Mouse (Mus musculus): ENCODE results near the gene Slc36a3. TPM values are rescaled to one million over a fixed set of nuclear protein-coding genes. Genes with fewer than 3 reads are reported as not detected.
"Not testable (repeated sequence)": the region's sequence is repeated elsewhere in the genome, so short reads cannot be mapped to it uniquely, and the experiment has no call there.

Slc36a3 gene
- total RNA-seq, 2 experiments from 2014 or later: not detected

GRCm38 (mm10) chr11:55106636-55107035, 44.9 kb downstream of the Slc36a3 start:
- DNase-seq: no peak

- DNase-seq: no peak
These were observed 46.1 kb downstream of the Slc36a3 start for GRCm38 (mm10) chr11:55105389-55105788.

GRCm38 (mm10) chr11:55103229-55103628, 48.3 kb downstream of the Slc36a3 start:
- DNase-seq: no peak

- no peak for DNase-seq
These were observed 49.5 kb downstream of the Slc36a3 start for GRCm38 (mm10) chr11:55102015-55102414.

- no peak for DNase-seq
These were observed 51.6 kb downstream of the Slc36a3 start for GRCm38 (mm10) chr11:55099868-55100267.

GRCm38 (mm10) chr11:55099019-55099771, 52.3 kb downstream of the Slc36a3 start:
- no peak for DNase-seq

GRCm38 (mm10) chr11:55098189-55098915, 53.2 kb downstream of the Slc36a3 start:
- no peak for DNase-seq

- DNase-seq: peak; percentile 87
These were observed 53.9 kb downstream of the Slc36a3 start, which contains the start of gene Gm2a for GRCm38 (mm10) chr11:55097463-55098188. Gm2a (plus strand) TSS chr11:55098115.

- DNase-seq: no peak
These were observed 54.6 kb downstream of the Slc36a3 start for GRCm38 (mm10) chr11:55096731-55097462.

GRCm38 (mm10) chr11:55096296-55096695, 55.2 kb downstream of the Slc36a3 start:
- not testable (repeated sequence) for DNase-seq

GRCm38 (mm10) chr11:55093096-55093495, 58.4 kb downstream of the Slc36a3 start:
- no peak for DNase-seq

- DNase-seq: no peak
These were observed 61.6 kb downstream of the Slc36a3 start for GRCm38 (mm10) chr11:55089892-55090291.

- peak; percentile 78 for DNase-seq
These were observed 64.5 kb downstream of the Slc36a3 start for GRCm38 (mm10) chr11:55087006-55087405.

GRCm38 (mm10) chr11:55085396-55085795, 66.1 kb downstream of the Slc36a3 start:
- DNase-seq: peak; percentile 39

GRCm38 (mm10) chr11:55084629-55085028, 66.9 kb downstream of the Slc36a3 start:
- no peak for DNase-seq

GRCm38 (mm10) chr11:55081206-55081605, 70.3 kb downstream of the Slc36a3 start:
- DNase-seq: no peak

- no peak for DNase-seq
These were observed 72.3 kb downstream of the Slc36a3 start for GRCm38 (mm10) chr11:55079180-55079579.

- no peak for DNase-seq
These were observed 73.0 kb downstream of the Slc36a3 start for GRCm38 (mm10) chr11:55078502-55078901.

GRCm38 (mm10) chr11:55077331-55078231, 73.9 kb downstream of the Slc36a3 start, which contains the start of gene Ccdc69:
Ccdc69 (minus strand) TSS chr11:55078131.
- peak; percentile 61 for DNase-seq

GRCm38 (mm10) chr11:55076234-55076633, 75.3 kb downstream of the Slc36a3 start:
- DNase-seq: no peak

- peak; percentile 50 for DNase-seq
These were observed 75.9 kb downstream of the Slc36a3 start for GRCm38 (mm10) chr11:55075602-55076001.
